Mouse (Mus musculus) lung, embryonic 14.5 days (tissue): ENCODE measurements around the gene Selenof. TPM values are rescaled to one million over a fixed set of nuclear protein-coding genes. Genes with fewer than 3 reads are reported as not detected.

Experiments used
- ATAC-seq: fragments of 200-750 bp; cut with Nextera tagmentation; 2 replicates; pipeline ENCODE4 v1.8.0; 2017; ENCODE audit warnings: mild to moderate bottlenecking, moderate TSS enrichment, moderate library complexity; ENCODE audit not compliant: insufficient read depth
- DNase-seq: peaks from one replicate; pipeline ENCODE4 v3.0.0-alpha.2; 2015
- H3K27ac ChIP-seq: fragments of 300-500 bp; sonication (generic); 2 replicates; pipeline ENCODE4 v1.5.1; 2014; ENCODE audit warnings: low read depth, mild to moderate bottlenecking, moderate library complexity
- H3K27me3 ChIP-seq: fragments of 300-500 bp; sonication (generic); 2 replicates; pipeline ENCODE4 v1.6.1; 2014; ENCODE audit warnings: low read length, control low read depth; ENCODE audit not compliant: insufficient read depth
- H3K36me3 ChIP-seq: fragments of 300-500 bp; sonication (generic); 2 replicates; pipeline ENCODE4 v1.6.1; 2014; ENCODE audit warnings: control low read depth; ENCODE audit not compliant: insufficient read depth
- H3K4me1 ChIP-seq: fragments of 300-500 bp; sonication (generic); 2 replicates; pipeline ENCODE4 v1.6.1; 2014; ENCODE audit warnings: antibody characterized with exemption, control low read depth; ENCODE audit not compliant: insufficient read depth
- H3K4me2 ChIP-seq: fragments of 300-500 bp; sonication (generic); 2 replicates; pipeline ENCODE4 v1.6.1; 2014; ENCODE audit warnings: mild to moderate bottlenecking
- H3K4me3 ChIP-seq: fragments of 300-500 bp; sonication (generic); 2 replicates; pipeline ENCODE4 v1.5.1; 2014; ENCODE audit warnings: low read depth, low read length
- H3K9ac ChIP-seq: fragments of 300-500 bp; sonication (generic); 2 replicates; pipeline ENCODE4 v1.6.1; 2014
- H3K9me3 ChIP-seq: fragments of 300-500 bp; sonication (generic); 2 replicates; pipeline ENCODE4 v1.6.1; 2016; ENCODE audit warnings: low read depth, low read length, control low read depth
- CTCF ChIP-seq: IDR thresholded peaks from 2 replicates; pipeline ENCODE4 v1.5.1; 2016; ENCODE audit warnings: antibody characterized with exemption, low read depth
- WGBS: fragments of 180-500 bp; shearing (Covaris S2); extraction: QIAGEN DNeasy Blood & Tissue Kit; methylation state at CpG from one replicate; pipeline ENCODE4 v1.1.7; 2014; 5-methylcytosine and 5-hydroxymethylcytosine counted together
- polyA plus RNA-seq: library from polyadenylated mRNA; unstranded; fragments of >200 nt; fragmentation: Nextera tagmentation; extraction: Ambion mirVana; gene quantifications from 2 replicates; pipeline ENCODE4 v1.2.1, GENCODE M21; 2014

The Selenof gene
- polyA plus RNA-seq, 1 experiment from 2014 or later, result 497 TPM

GRCm38 (mm10) chr3:144541906-144542438 lies 28.1 kb upstream of the Selenof start:
- Histone ChIP-seq H3K27ac (no peak overlapping the region), H3K36me3 (no peaks in the 10 kb centered on the region), H3K9ac (no peak overlapping the region), H3K4me3 (no peak overlapping the region), H3K9me3 (no peaks in the 10 kb centered on the region), H3K4me1 (peaks cover 14% of the 10 kb centered on the region), H3K4me2 (peak overlapping the region; percentile 21; the same call in 1 of the 2 replicates), H3K27me3 (no peaks in the 10 kb centered on the region)
- 52% methylated on average over 6 of the region's 6 CpGs for WGBS
- peak; percentile 46 for DNase-seq
- TF ChIP-seq CTCF, result no peak
- ATAC-seq, result no peak; the same call in 1 of the 2 replicates

GRCm38 (mm10) chr3:144545152-144545551 lies 25.0 kb upstream of the Selenof start:
- DNase-seq, result no peak
- Histone ChIP-seq H3K27me3 (no peaks in the 10 kb centered on the region), H3K9me3 (no peaks in the 10 kb centered on the region), H3K36me3 (no peaks in the 10 kb centered on the region), H3K27ac (no peak overlapping the region), H3K4me2 (no peak overlapping the region), H3K4me3 (no peak overlapping the region), H3K9ac (no peak overlapping the region), H3K4me1 (peaks cover 8% of the 10 kb centered on the region; the same call in 1 of the 2 replicates)
- TF ChIP-seq CTCF, result no peak
- WGBS, result 82% methylated on average over 7 of the region's 7 CpGs
- ATAC-seq, result no peak

GRCm38 (mm10) chr3:144545832-144546231 lies 24.3 kb upstream of the Selenof start:
- no peaks in the 10 kb centered on the region for H3K36me3 ChIP-seq
- no peak overlapping the region for H3K9ac ChIP-seq
- WGBS, result 23% methylated on average over 4 of the region's 4 CpGs
- no peak for ATAC-seq
- H3K9me3 ChIP-seq, result no peaks in the 10 kb centered on the region
- peaks cover 8% of the 10 kb centered on the region; the same call in 1 of the 2 replicates for H3K4me1 ChIP-seq
- H3K27ac ChIP-seq, result no peak overlapping the region
- no peak overlapping the region for H3K4me2 ChIP-seq
- DNase-seq, result no peak
- no peak for TF ChIP-seq CTCF
- H3K27me3 ChIP-seq, result no peaks in the 10 kb centered on the region
- H3K4me3 ChIP-seq, result no peak overlapping the region

GRCm38 (mm10) chr3:144546490-144546889 lies 23.6 kb upstream of the Selenof start:
- Histone ChIP-seq H3K4me3 (no peak overlapping the region), H3K9ac (no peak overlapping the region), H3K4me2 (no peak overlapping the region), H3K27ac (no peak overlapping the region), H3K36me3 (no peaks in the 10 kb centered on the region), H3K27me3 (no peaks in the 10 kb centered on the region), H3K4me1 (peaks cover 4% of the 10 kb centered on the region; the same call in 1 of the 2 replicates), H3K9me3 (no peaks in the 10 kb centered on the region)
- no peak for TF ChIP-seq CTCF
- 20% methylated on average over 4 of the region's 4 CpGs for WGBS
- DNase-seq, result no peak
- ATAC-seq, result no peak

- no peaks in the 10 kb centered on the region for H3K9me3 ChIP-seq
- 85% methylated on average over 7 of the region's 7 CpGs for WGBS
- H3K9ac ChIP-seq, result no peak overlapping the region
- DNase-seq (no peak), ATAC-seq (no peak)
- H3K4me2 ChIP-seq, result no peak overlapping the region
- H3K36me3 ChIP-seq, result no peaks in the 10 kb centered on the region
- no peak for TF ChIP-seq CTCF
- no peaks in the 10 kb centered on the region; the same call in 1 of the 2 replicates for H3K4me1 ChIP-seq
- H3K27me3 ChIP-seq, result no peaks in the 10 kb centered on the region
- H3K27ac ChIP-seq, result no peak overlapping the region
- no peak overlapping the region for H3K4me3 ChIP-seq
Measured at GRCm38 (mm10) chr3:144548186-144548845, 21.8 kb upstream of the Selenof start.

GRCm38 (mm10) chr3:144550036-144550435 lies 20.1 kb upstream of the Selenof start:
- TF ChIP-seq CTCF, result no peak
- Histone ChIP-seq H3K4me1 (peaks cover 1% of the 10 kb centered on the region), H3K27me3 (no peaks in the 10 kb centered on the region), H3K9ac (no peak overlapping the region), H3K4me3 (no peak overlapping the region), H3K4me2 (no peak overlapping the region), H3K27ac (no peak overlapping the region), H3K36me3 (no peaks in the 10 kb centered on the region), H3K9me3 (no peaks in the 10 kb centered on the region)
- WGBS, result 85% methylated on average over 5 of the region's 5 CpGs
- no peak for DNase-seq
- ATAC-seq, result no peak

GRCm38 (mm10) chr3:144550659-144551058 lies 19.4 kb upstream of the Selenof start:
- Histone ChIP-seq H3K9ac (no peak overlapping the region), H3K27ac (no peak overlapping the region), H3K4me2 (no peak overlapping the region), H3K27me3 (no peaks in the 10 kb centered on the region), H3K9me3 (no peaks in the 10 kb centered on the region), H3K36me3 (no peaks in the 10 kb centered on the region), H3K4me3 (no peak overlapping the region), H3K4me1 (peaks cover 4% of the 10 kb centered on the region)
- TF ChIP-seq CTCF, result no peak
- DNase-seq (no peak), ATAC-seq (no peak)
- 81% methylated on average over 5 of the region's 5 CpGs for WGBS
